Mouse (Mus musculus) liver, embryonic 14.5 days (tissue): ENCODE measurements around the gene Nol12.

ENCODE experiments used
- CTCF ChIP-seq: IDR thresholded peaks from 2 replicates; pipeline ENCODE4 v1.5.1; 2016; ENCODE audit warnings: antibody characterized with exemption, low read depth, control low read depth
- EP300 ChIP-seq: IDR thresholded peaks from 2 replicates; pipeline ENCODE4 v1.6.1; 2016; ENCODE audit warnings: antibody characterized with exemption, low read depth

GRCm38 (mm10) chr15:78990093-78990463 lies 55.3 kb downstream of the Nol12 start:
- TF ChIP-seq CTCF, result no peak
- no peak for TF ChIP-seq EP300
